In the genomic region with DNA sequence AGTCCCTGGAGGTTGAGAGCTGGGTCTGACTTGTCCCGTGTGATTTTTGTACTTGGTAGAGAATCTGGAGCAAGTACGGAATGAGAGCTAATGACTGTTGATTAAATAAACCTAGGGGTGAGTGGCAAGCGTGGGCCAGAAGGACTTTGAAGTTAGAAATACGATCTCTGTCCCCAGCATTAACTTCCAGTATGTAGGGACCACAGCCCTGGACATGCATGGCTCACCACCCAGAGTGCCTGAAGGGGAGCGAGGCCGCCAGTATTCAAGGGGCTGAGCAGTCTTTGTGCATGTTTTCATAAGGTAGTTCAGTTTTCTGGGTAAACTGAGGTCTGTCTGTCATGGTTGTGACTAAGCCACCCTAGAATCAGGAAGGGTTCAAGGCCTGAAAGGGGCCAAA, we compare ENCODE assay signal across 10 mouse cellular contexts. TPM values are rescaled to one million over a fixed set of nuclear protein-coding genes. Genes with fewer than 3 reads are reported as not detected.
DNase-seq lines count a peak whose midpoint lies in the region; ATAC-seq and TF ChIP-seq lines count a peak whose summit lies in the region.
"Had no signal": no experiment of that assay in that cellular context is flagged by ENCODE, and none has a peak within 500 bp of the region (broad histone marks: within the 10 kb centered on the region; RNA-seq: fewer than 3 reads in every experiment).

No protein-coding gene starts in this region.

- H3K27me3 ChIP-seq in heart, embryonic 11.5 days (ENCODE audit: control insufficient read depth, insufficient read depth, low read length), result peaks cover 74% of the 10 kb centered on the region
- H3K27me3 ChIP-seq in E14TG2a.4 (ENCODE audit: insufficient read depth, low read length), result peaks cover 72% of the 10 kb centered on the region
- peaks cover 84% of the 10 kb centered on the region for H3K27me3 ChIP-seq in forebrain, embryonic 12.5 days
- H3K27me3 ChIP-seq in limb, embryonic 14.5 days (ENCODE audit: control insufficient read depth, insufficient read depth, low read length), result peaks cover 65% of the 10 kb centered on the region

- no peak for ATAC-seq in heart, embryonic 11.5 days (replicated peaks; ENCODE audit: insufficient number of reproducible peaks, low FRiP score, low TSS enrichment)
- no peak for ATAC-seq in forebrain, embryonic 12.5 days (ENCODE audit: low FRiP score)
- no peak for ATAC-seq in limb, embryonic 14.5 days (ENCODE audit: low FRiP score, low read depth)
- no peak for ATAC-seq in megakaryocyte-erythroid progenitor cell, adult 5-6 weeks (replicated peaks; ENCODE audit: low FRiP score, low TSS enrichment, poor library complexity, severe bottlenecking)

- intact Hi-C loops in heart, postnatal 25 days (cut with DNase I), result loop anchor here (10.0 kb wide), 1 partner anchor 139 kb away; no protein-coding TSS in a partner anchor
- intact Hi-C loops in left cerebral cortex, postnatal 10 days (cut with DNase I), result loop anchor here (5.0 to 10.0 kb wide), 2 partner anchors 42 to 139 kb away; no protein-coding TSS in a partner anchor

- H3K9ac ChIP-seq in heart, embryonic 11.5 days (ENCODE audit: low read depth, low read length), result no peak overlapping the region
- H3K9ac ChIP-seq in forebrain, embryonic 12.5 days, result peak overlapping the region; percentile 73; the same call in 1 of the 2 replicates
- H3K9ac ChIP-seq in limb, embryonic 14.5 days (ENCODE audit: low read depth, low read length, severe bottlenecking), result no peak overlapping the region

- H3K4me2 ChIP-seq in heart, embryonic 11.5 days, result peak overlapping the region; percentile 98; the same call in 1 of the 2 replicates
- H3K4me2 ChIP-seq in forebrain, embryonic 12.5 days, result peak overlapping the region; percentile 79; the same call in 1 of the 2 replicates
- peak overlapping the region; percentile 90; the same call in 1 of the 2 replicates for H3K4me2 ChIP-seq in limb, embryonic 14.5 days (replicated peaks; ENCODE audit: low read depth, low read length, severe bottlenecking)

- DNase-seq in heart, postnatal 25 days (ENCODE audit: low spot score), result no peak
- no peak for DNase-seq in limb, embryonic 14.5 days (ENCODE audit: low spot score)
- DNase-seq in left cerebral cortex, postnatal 10 days (ENCODE audit: extremely low spot score in 1 of 2, low spot score in 2 of 2), result no peak
- DNase-seq in ovary, adult 18-20 months (ENCODE audit: low spot score), result no peak
- DNase-seq: kidney, adult 11 months had no signal

- no peak for TF ChIP-seq CTCF in E14TG2a.4 (conservative IDR thresholded peaks at IDR 0.05; ENCODE audit: low read length)

- H3K36me3 ChIP-seq in heart, embryonic 11.5 days (ENCODE audit: control insufficient read depth, insufficient read depth, low read length), result no peaks in the 10 kb centered on the region
- H3K36me3 ChIP-seq in E14TG2a.4 (ENCODE audit: insufficient read depth, low read length), result no peaks in the 10 kb centered on the region
- H3K36me3 ChIP-seq in forebrain, embryonic 12.5 days (replicated peaks), result no peaks in the 10 kb centered on the region
- H3K36me3 ChIP-seq in limb, embryonic 14.5 days (ENCODE audit: control insufficient read depth, insufficient read depth, low read length), result no peaks in the 10 kb centered on the region

- no peak overlapping the region for H3K27ac ChIP-seq in heart, embryonic 11.5 days (ENCODE audit: low read depth, low read length)
- no peak overlapping the region for H3K27ac ChIP-seq in forebrain, embryonic 12.5 days
- H3K27ac ChIP-seq in limb, embryonic 14.5 days (replicated peaks; ENCODE audit: low read depth, low read length), result no peak overlapping the region
- H3K27ac ChIP-seq: macrophage had no signal

- no peak overlapping the region for H3K4me3 ChIP-seq in heart, embryonic 11.5 days (ENCODE audit: low read depth, low read length)
- peak overlapping the region; percentile 80 for H3K4me3 ChIP-seq in E14TG2a.4 (replicated peaks; ENCODE audit: low read length)
- peak overlapping the region; percentile 66; the same call in 1 of the 2 replicates for H3K4me3 ChIP-seq in forebrain, embryonic 12.5 days (replicated peaks)
- 0 out of 2 replicates have a peak overlapping the region, but pooled peaks have one; percentile 44 for H3K4me3 ChIP-seq in limb, embryonic 14.5 days (replicated peaks; ENCODE audit: low read length)

- no peaks in the 10 kb centered on the region for H3K9me3 ChIP-seq in heart, embryonic 11.5 days (replicated peaks; ENCODE audit: control insufficient read depth, low read length)
- H3K9me3 ChIP-seq in E14TG2a.4 (ENCODE audit: low read length), result no peaks in the 10 kb centered on the region
- no peaks in the 10 kb centered on the region for H3K9me3 ChIP-seq in forebrain, embryonic 12.5 days
- H3K9me3 ChIP-seq in limb, embryonic 14.5 days (ENCODE audit: control insufficient read depth, low read length), result no peaks in the 10 kb centered on the region

- 42% methylated on average over 6 of the region's 6 CpGs for WGBS in heart, embryonic 11.5 days (ENCODE audit: insufficient replicate concordance)
- 52% methylated on average over 6 of the region's 6 CpGs for WGBS in forebrain, embryonic 12.5 days
- 23% methylated on average over 6 of the region's 6 CpGs for WGBS in limb, embryonic 14.5 days

- no peak for TF ChIP-seq POLR2A in limb, embryonic 14.5 days (IDR thresholded peaks at IDR 0.05; ENCODE audit: borderline replicate concordance, extremely low read depth, insufficient read depth, insufficient read length)

- peaks cover 4% of the 10 kb centered on the region for H3K4me1 ChIP-seq in heart, embryonic 11.5 days (ENCODE audit: control insufficient read depth, insufficient read depth, low read length)
- peaks cover 17% of the 10 kb centered on the region for H3K4me1 ChIP-seq in E14TG2a.4 (replicated peaks; ENCODE audit: low read depth, low read length)
- H3K4me1 ChIP-seq in forebrain, embryonic 12.5 days, result peaks cover 24% of the 10 kb centered on the region
- peaks cover 4% of the 10 kb centered on the region; the same call in 1 of the 2 replicates for H3K4me1 ChIP-seq in limb, embryonic 14.5 days (ENCODE audit: control insufficient read depth, insufficient read depth, low read length)

RNA-seq across cellular contexts. Expression of gene Kcnc1, which starts 0.7 kb away (rescaled TPM):
- 0.21 and 0.27 TPM in 2 replicates for polyA plus RNA-seq in heart, embryonic 11.5 days (2014; fragmentation: Nextera tagmentation; extraction: Ambion mirVana)
- total RNA-seq in heart, postnatal 25 days (2021), result under 1 TPM; 0.03 to 0.05 TPM
- 4.8 and 4.9 TPM in 2 replicates for polyA plus RNA-seq in forebrain, embryonic 12.5 days (2016; fragmentation: Nextera tagmentation; extraction: Ambion mirVana)
- 0.28 and 0.40 TPM in 2 replicates for polyA plus RNA-seq in limb, embryonic 14.5 days (2012; rRNA removed)
- 0.07 and 0.11 TPM in 2 replicates for polyA plus RNA-seq in limb, embryonic 14.5 days (2014; fragmentation: Nextera tagmentation; extraction: Ambion mirVana)
- total RNA-seq in megakaryocyte-erythroid progenitor cell, adult 5-6 weeks (2014; fragmentation: Nextera tagmentation), result 1.1 and 10.7 TPM in 2 replicates
- total RNA-seq in megakaryocyte-erythroid progenitor cell, adult 5-6 weeks (2017), result 0.19 and 0.84 TPM in 2 replicates
- 10 to 100 TPM; 52.9 to 53.4 TPM for total RNA-seq in left cerebral cortex, postnatal 10 days (2021)
- polyA plus RNA-seq: macrophage had no signal

RNA-seq across cellular contexts. Expression of gene Myod1, which starts 19.3 kb away (rescaled TPM):
- 0.87 and 1.5 TPM in 2 replicates for polyA plus RNA-seq in heart, embryonic 11.5 days (2014; fragmentation: Nextera tagmentation; extraction: Ambion mirVana)
- total RNA-seq in heart, postnatal 25 days (2021), result not detected
- polyA plus RNA-seq in forebrain, embryonic 12.5 days (2016; fragmentation: Nextera tagmentation; extraction: Ambion mirVana), result 0.33 TPM in 1 of 2 replicates, not detected in the other
- polyA plus RNA-seq in limb, embryonic 14.5 days (2012; rRNA removed), result 80.4 and 111 TPM in 2 replicates
- 42.4 and 48.0 TPM in 2 replicates for polyA plus RNA-seq in limb, embryonic 14.5 days (2014; fragmentation: Nextera tagmentation; extraction: Ambion mirVana)
- total RNA-seq in megakaryocyte-erythroid progenitor cell, adult 5-6 weeks (2014; fragmentation: Nextera tagmentation), result not detected in 2 replicates
- total RNA-seq in megakaryocyte-erythroid progenitor cell, adult 5-6 weeks (2017), result not detected in 2 replicates
- total RNA-seq in left cerebral cortex, postnatal 10 days (2021), result not detected
- polyA plus RNA-seq: macrophage had no signal

Comparison
In these comparisons a context has a peak if more than half of its experiments do, and no peak if none do; other contexts are left out.
1. RNA of gene Kcnc1, which starts 0.7 kb away (total RNA-seq): 52.9 to 53.4 TPM in left cerebral cortex, postnatal 10 days; 0.19 to 10.7 TPM in megakaryocyte-erythroid progenitor cell, adult 5-6 weeks and 0.03 to 0.05 TPM in heart, postnatal 25 days; every median in the first group is over 4 times any median in the second.
2. Peak in every context shown above with its lines, with median percentiles within 50 percentile points of each other: H3K4me2 ChIP-seq.